Mouse (Mus musculus) lung, adult 2 months (tissue): Measurements from ENCODE around the gene Taf3. TPM values are rescaled to one million over a fixed set of nuclear protein-coding genes. Genes with fewer than 3 reads are reported as not detected.
A peak's percentile ranks its signal among the peaks of the same experiment; 100 is the strongest.

Source experiments
- DNase-seq: peaks from one replicate; pipeline ENCODE4 v3.0.0; 2022
- H3K4me1 ChIP-seq: fragments of 200-500 bp; 2 replicates; pipeline ENCODE4 v1.6.1; 2011; ENCODE audit warnings: low read length; ENCODE audit not compliant: control insufficient read depth, insufficient read depth
- H3K4me3 ChIP-seq: fragments of 200-500 bp; replicated peaks from 2 replicates; pipeline ENCODE3; 2011; ENCODE audit warnings: low read depth, mild to moderate bottlenecking, control low read depth, low read length; ENCODE audit errors: extremely low read depth
- CTCF ChIP-seq: fragments of 200-500 bp; IDR thresholded peaks from 2 replicates; pipeline ENCODE4 v1.5.1; 2011; ENCODE audit warnings: mild to moderate bottlenecking, low read length, control low read depth; ENCODE audit not compliant: insufficient read depth
- POLR2A ChIP-seq: fragments of 200-500 bp; IDR thresholded peaks from 2 replicates; pipeline ENCODE4 v1.6.1; 2011; ENCODE audit warnings: low read depth, mild to moderate bottlenecking, control low read depth, low read length, borderline replicate concordance; ENCODE audit errors: extremely low read depth
- WGBS: fragments of 180-500 bp; shearing (Covaris S2); methylation state at CpG from one replicate; pipeline ENCODE4 v1.1.7; 2018; 5-methylcytosine and 5-hydroxymethylcytosine counted together
- polyA plus RNA-seq: library from polyadenylated mRNA; depleted of rRNA; stranded (reverse); fragments of >200 nt; gene quantifications from 2 replicates; pipeline ENCODE4 v1.2.3, GENCODE M21; 2012; rRNA removed

The Taf3 gene
- polyA plus RNA-seq, 1 experiment, result 5.8 TPM

GRCm38 (mm10) chr2:9875220-9875619 lies 173.2 kb downstream of the Taf3 start:
- no peak overlapping the region for H3K4me3 ChIP-seq
- TF ChIP-seq POLR2A, result no peak
- TF ChIP-seq CTCF, result no peak
- WGBS, result 66% methylated on average over 4 of the region's 4 CpGs

GRCm38 (mm10) chr2:9874467-9875219 lies 173.8 kb downstream of the Taf3 start:
- Histone ChIP-seq H3K4me1 (no peaks in the 10 kb centered on the region), H3K4me3 (no peak overlapping the region)
- TF ChIP-seq POLR2A (no peak), CTCF (no peak)
- DNase-seq, result no peak
- 39% methylated on average over 34 of the region's 39 CpGs for WGBS

More at GRCm38 (mm10) chr2:9875220-9875619, 173.2 kb downstream of the Taf3 start:
- H3K4me1 ChIP-seq, result no peaks in the 10 kb centered on the region
- no peak for DNase-seq

GRCm38 (mm10) chr2:9873757-9874156 lies 174.6 kb downstream of the Taf3 start:
- WGBS, result 50% methylated on average over 2 of the region's 2 CpGs
- 0 out of 2 replicates have a peak, but pooled peaks cover under 1% of the 10 kb centered on the region for H3K4me1 ChIP-seq
- H3K4me3 ChIP-seq, result no peak overlapping the region
- DNase-seq, result no peak
- TF ChIP-seq CTCF, result no peak
- no peak for TF ChIP-seq POLR2A

GRCm38 (mm10) chr2:9872682-9873081 lies 175.7 kb downstream of the Taf3 start:
- WGBS, result 28% methylated on average over 12 of the region's 12 CpGs
- H3K4me1 ChIP-seq, result 0 out of 2 replicates have a peak, but pooled peaks cover 2% of the 10 kb centered on the region
- peak overlapping the region; percentile 13 for H3K4me3 ChIP-seq
- TF ChIP-seq CTCF (no peak), POLR2A (no peak)
- DNase-seq, result no peak

GRCm38 (mm10) chr2:9871798-9872197 lies 176.6 kb downstream of the Taf3 start:
- DNase-seq, result no peak
- 69% methylated on average over 6 of the region's 6 CpGs for WGBS
- no peak for TF ChIP-seq POLR2A
- TF ChIP-seq CTCF, result no peak
- H3K4me1 ChIP-seq, result 0 out of 2 replicates have a peak, but pooled peaks cover 2% of the 10 kb centered on the region
- H3K4me3 ChIP-seq, result no peak overlapping the region

- TF ChIP-seq POLR2A (no peak), CTCF (no peak)
- Histone ChIP-seq H3K4me1 (0 out of 2 replicates have a peak, but pooled peaks cover 2% of the 10 kb centered on the region), H3K4me3 (no peak overlapping the region)
- no peak for DNase-seq
- WGBS, result 50% methylated on average over 4 of the region's 4 CpGs
Observed at GRCm38 (mm10) chr2:9871141-9871716, 177.2 kb downstream of the Taf3 start.

GRCm38 (mm10) chr2:9867092-9867825 lies 181.1 kb downstream of the Taf3 start:
- no peak for DNase-seq
- no peak for TF ChIP-seq CTCF
- 36% methylated on average over 12 of the region's 12 CpGs for WGBS
- Histone ChIP-seq H3K4me3 (no peak overlapping the region), H3K4me1 (0 out of 2 replicates have a peak, but pooled peaks cover 2% of the 10 kb centered on the region)

Other genes with a start within 250 kb of the Taf3 start
- not detected in 2 replicates for gene 4930412O13Rik, start 167.3 kb downstream of the Taf3 start, polyA plus RNA-seq
- not detected in 2 replicates for gene 9230102O04Rik, start 159.1 kb downstream of the Taf3 start, polyA plus RNA-seq
- 12.3 and 13.9 TPM in 2 replicates for gene Gata3, start 158.6 kb downstream of the Taf3 start, polyA plus RNA-seq
- 125 and 180 TPM in 2 replicates for gene Atp5c1, start 31.9 kb upstream of the Taf3 start, polyA plus RNA-seq
- gene Kin, start 32.0 kb upstream of the Taf3 start, polyA plus RNA-seq, result 1.7 TPM in 2 replicates
- gene Itih2, start 82.8 kb upstream of the Taf3 start, polyA plus RNA-seq, result 1.4 and 2.6 TPM in 2 replicates
- 3.4 and 4.8 TPM in 2 replicates for gene Itih5, start 105.0 kb upstream of the Taf3 start, polyA plus RNA-seq